In the genomic region with DNA sequence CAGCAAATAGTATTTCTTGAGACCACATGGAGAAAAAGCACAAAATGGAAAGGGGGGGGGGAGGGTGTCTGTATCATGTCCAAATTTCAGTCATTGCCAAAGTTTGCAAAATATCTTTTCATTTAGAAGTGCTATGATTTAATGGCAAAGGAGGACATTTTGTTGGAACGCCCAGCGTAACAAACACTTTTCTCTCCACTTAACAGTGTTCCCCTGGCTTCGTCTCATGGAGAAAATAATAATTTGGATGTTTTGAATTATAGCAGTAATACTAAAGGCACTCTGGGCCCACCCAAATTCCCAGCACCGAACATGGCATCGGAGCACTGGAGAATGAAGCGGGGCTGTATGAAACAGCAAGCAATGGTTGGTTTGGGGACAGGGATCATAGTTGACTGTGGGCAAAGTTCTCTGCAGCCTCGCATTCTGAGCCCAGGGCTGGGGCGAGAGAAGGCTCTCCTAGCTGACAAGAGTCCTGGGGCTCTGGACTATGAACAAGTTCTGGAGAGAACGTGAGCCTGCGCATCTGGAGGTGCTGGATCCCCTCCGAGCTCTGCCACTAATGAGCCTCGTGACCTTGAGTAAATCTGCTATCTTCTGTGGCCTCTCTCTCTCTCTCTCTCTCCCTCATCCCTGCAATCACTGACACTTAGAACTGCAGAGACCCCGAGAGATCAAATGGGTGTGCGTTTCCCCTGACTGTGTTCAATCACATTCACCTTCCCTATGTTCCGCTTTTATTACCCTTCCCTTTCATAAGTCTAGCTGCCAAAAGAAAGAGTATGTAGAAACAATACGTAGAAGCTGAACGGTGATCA, we compare ENCODE assay signal across 10 mouse cellular contexts.
DNase-seq lines count a peak whose midpoint lies in the region; ATAC-seq and TF ChIP-seq lines count a peak whose summit lies in the region.
"Had no signal": no experiment of that assay in that cellular context is flagged by ENCODE, and none has a peak within 500 bp of the region (broad histone marks: within the 10 kb centered on the region; RNA-seq: fewer than 3 reads in every experiment).

No protein-coding gene starts in this region.

- no peak for DNase-seq in forebrain, postnatal 0 days
- peak; percentile 7 to 24 for DNase-seq in urinary bladder, adult 18-20 months (ENCODE audit: low spot score in 2 of 2)
- no peak for DNase-seq in urinary bladder, postnatal 10 days (ENCODE audit: low spot score)
- DNase-seq in kidney, postnatal 14 days: peak; percentile 13
- peak; percentile 17 to 47 for DNase-seq in urinary bladder, postnatal 36 days (ENCODE audit: low spot score in 2 of 2)
- DNase-seq in thymus, postnatal 25 days: no peak
- DNase-seq in layer of hippocampus, adult 2 months (ENCODE audit: low spot score in 2 of 2): no peak
- DNase-seq: cerebellum, adult 18-20 months had no signal

- no peaks in the 10 kb centered on the region for H3K9me3 ChIP-seq in forebrain, postnatal 0 days (ENCODE audit: low read length)
- no peaks in the 10 kb centered on the region for H3K9me3 ChIP-seq in forebrain, embryonic 13.5 days (replicated peaks)

- no peak for TF ChIP-seq CTCF in forebrain, postnatal 0 days (IDR thresholded peaks at IDR 0.05; ENCODE audit: low read depth)
- TF ChIP-seq CTCF in layer of hippocampus, adult 2 months (conservative IDR thresholded peaks at IDR 0.05): no peak

- H3K27ac ChIP-seq in forebrain, postnatal 0 days (ENCODE audit: low read depth, low read length): no peak overlapping the region
- H3K27ac ChIP-seq in forebrain, embryonic 13.5 days: no peak overlapping the region
- no peak overlapping the region for H3K27ac ChIP-seq in layer of hippocampus, adult 2 months
- H3K27ac ChIP-seq: liver, embryonic 14.5 days had no signal

- no peak overlapping the region for H3K9ac ChIP-seq in forebrain, postnatal 0 days
- H3K9ac ChIP-seq in forebrain, embryonic 13.5 days: no peak overlapping the region
- H3K9ac ChIP-seq: liver, embryonic 14.5 days had no signal

- no peaks in the 10 kb centered on the region for H3K27me3 ChIP-seq in forebrain, postnatal 0 days (ENCODE audit: insufficient read depth, low read length)
- H3K27me3 ChIP-seq in forebrain, embryonic 13.5 days: no peaks in the 10 kb centered on the region

- peak; percentile 6; the same call in 1 of the 2 replicates for ATAC-seq in forebrain, postnatal 0 days
- no peak for ATAC-seq in forebrain, embryonic 13.5 days

- WGBS in forebrain, postnatal 0 days: 67% methylated on average over 17 of the region's 17 CpGs
- WGBS in forebrain, embryonic 13.5 days: 85% methylated on average over 17 of the region's 17 CpGs

- no peak overlapping the region for H3K4me2 ChIP-seq in forebrain, postnatal 0 days (ENCODE audit: low read depth)
- no peak overlapping the region for H3K4me2 ChIP-seq in forebrain, embryonic 13.5 days

- no peaks in the 10 kb centered on the region for H3K36me3 ChIP-seq in forebrain, postnatal 0 days (ENCODE audit: insufficient read depth)
- no peaks in the 10 kb centered on the region for H3K36me3 ChIP-seq in forebrain, embryonic 13.5 days (ENCODE audit: poor library complexity, severe bottlenecking)

- H3K4me3 ChIP-seq in forebrain, postnatal 0 days (ENCODE audit: low read depth, low read length): no peak overlapping the region
- no peak overlapping the region for H3K4me3 ChIP-seq in forebrain, embryonic 13.5 days
- no peak overlapping the region for H3K4me3 ChIP-seq in layer of hippocampus, adult 2 months

- H3K4me1 ChIP-seq in forebrain, postnatal 0 days (ENCODE audit: insufficient read depth): no peaks in the 10 kb centered on the region
- no peaks in the 10 kb centered on the region for H3K4me1 ChIP-seq in forebrain, embryonic 13.5 days

Comparison
In these comparisons a context has a peak if more than half of its experiments do, and no peak if none do; other contexts are left out.
1. DNase-seq: peak in urinary bladder, adult 18-20 months (2 of 2), kidney, postnatal 14 days (single experiment) and urinary bladder, postnatal 36 days (2 of 2); none in forebrain, postnatal 0 days (single experiment), urinary bladder, postnatal 10 days (single experiment), thymus, postnatal 25 days (single experiment) and layer of hippocampus, adult 2 months (0 of 2).